Mouse (Mus musculus) adrenal gland, adult 8-10 months (tissue): ENCODE data around the gene Mapk14. TPM values are rescaled to one million over a fixed set of nuclear protein-coding genes. Genes with fewer than 3 reads are reported as not detected.
"Not testable (repeated sequence)": the region's sequence is repeated elsewhere in the genome, so short reads cannot be mapped to it uniquely, and the experiment has no call there.

Source experiments
- DNase-seq: peaks from one replicate; pipeline ENCODE4 v3.0.0; 2022
- total RNA-seq, 4 experiments: library from RNA; stranded (reverse); gene quantifications; 2 replicates each; pipeline ENCODE4 v1.2.4; 2022

The Mapk14 gene
- total RNA-seq, 4 experiments from 2014 or later = 71.9 to 99.0 (median 78.8) TPM

GRCm38 (mm10) chr17:28743145-28743866, 52.2 kb downstream of the Mapk14 start:
- no peak for DNase-seq

GRCm38 (mm10) chr17:28743916-28744315, 52.8 kb downstream of the Mapk14 start:
- no peak for DNase-seq

GRCm38 (mm10) chr17:28745773-28746172, 54.6 kb downstream of the Mapk14 start:
- no peak for DNase-seq

GRCm38 (mm10) chr17:28748001-28748400, 56.9 kb downstream of the Mapk14 start:
- DNase-seq = no peak

GRCm38 (mm10) chr17:28750580-28750979, 59.5 kb downstream of the Mapk14 start:
- DNase-seq = no peak

GRCm38 (mm10) chr17:28756447-28756846, 65.3 kb downstream of the Mapk14 start:
- no peak for DNase-seq

- DNase-seq = no peak
Measured at GRCm38 (mm10) chr17:28757470-28757869, 66.3 kb downstream of the Mapk14 start.

GRCm38 (mm10) chr17:28760736-28761312, 69.7 kb downstream of the Mapk14 start:
- DNase-seq = no peak

GRCm38 (mm10) chr17:28761871-28762270, 70.7 kb downstream of the Mapk14 start:
- peak; percentile 72 for DNase-seq

GRCm38 (mm10) chr17:28766203-28766602, 75.1 kb downstream of the Mapk14 start:
- peak; percentile 86 for DNase-seq

- peak; percentile 45 for DNase-seq
Measured at GRCm38 (mm10) chr17:28766781-28767515, 75.8 kb downstream of the Mapk14 start.

- no peak for DNase-seq
Measured at GRCm38 (mm10) chr17:28769121-28769874, 78.2 kb downstream of the Mapk14 start, which contains the start of gene Mapk13. Gene Mapk13 (plus strand): TSS chr17:28769297.

- no peak for DNase-seq
Measured at GRCm38 (mm10) chr17:28769875-28770421, 78.8 kb downstream of the Mapk14 start.

- DNase-seq = no peak
Measured at GRCm38 (mm10) chr17:28771289-28771688, 80.2 kb downstream of the Mapk14 start.

- not testable (repeated sequence) for DNase-seq
Measured at GRCm38 (mm10) chr17:28774303-28774702, 83.2 kb downstream of the Mapk14 start.

GRCm38 (mm10) chr17:28775161-28775560, 84.0 kb downstream of the Mapk14 start:
- no peak for DNase-seq

GRCm38 (mm10) chr17:28776817-28777216, 85.7 kb downstream of the Mapk14 start:
- no peak for DNase-seq

- no peak for DNase-seq
Measured at GRCm38 (mm10) chr17:28777231-28778005, 86.3 kb downstream of the Mapk14 start.

GRCm38 (mm10) chr17:28779735-28780134, 88.6 kb downstream of the Mapk14 start:
- no peak for DNase-seq

- DNase-seq = peak; percentile 88
Measured at GRCm38 (mm10) chr17:28780836-28781235, 89.7 kb downstream of the Mapk14 start.

GRCm38 (mm10) chr17:28781290-28782045, 90.3 kb downstream of the Mapk14 start:
- peak; percentile 38 for DNase-seq
